In the genomic region with DNA sequence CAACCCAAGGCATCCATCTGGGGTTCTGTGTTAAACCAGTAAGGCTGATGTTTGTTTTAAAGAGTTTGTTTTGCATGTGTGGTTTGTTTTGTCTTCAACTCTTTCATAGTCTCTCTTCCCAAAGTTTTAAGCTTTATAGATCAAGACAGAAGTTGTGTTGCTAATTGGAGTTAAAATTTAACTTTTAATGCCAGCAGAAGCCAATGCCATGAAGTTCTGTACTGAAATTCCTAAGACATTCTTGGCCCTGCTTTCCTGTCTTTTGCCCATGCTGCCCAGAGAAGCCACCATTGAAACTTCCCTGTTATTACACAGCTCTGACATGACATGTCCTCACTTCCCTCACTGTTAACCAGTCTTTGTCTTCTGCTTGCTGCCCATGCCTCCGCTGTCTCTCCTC, we compare ENCODE assay signal across 33 mouse cellular contexts. TPM values are rescaled to one million over a fixed set of nuclear protein-coding genes. Genes with fewer than 3 reads are reported as not detected.
DNase-seq lines count a peak whose midpoint lies in the region; ATAC-seq and TF ChIP-seq lines count a peak whose summit lies in the region.
"Had no signal": no experiment of that assay in that cellular context is flagged by ENCODE, and none has a peak within 500 bp of the region (broad histone marks: within the 10 kb centered on the region; RNA-seq: fewer than 3 reads in every experiment).

No protein-coding gene starts in this region.

- H3K27me3 ChIP-seq in kidney, embryonic 16.5 days (ENCODE audit: insufficient read depth, low read length), result no peaks in the 10 kb centered on the region
- H3K27me3 ChIP-seq in Patski, result no peaks in the 10 kb centered on the region
- H3K27me3 ChIP-seq: embryonic facial prominence, embryonic 12.5 days; embryonic facial prominence, embryonic 15.5 days; heart, embryonic 13.5 days; hindbrain, embryonic 15.5 days had no signal

- peak; percentile 54 for DNase-seq in kidney, adult 9 months
- no peak for DNase-seq in Patski (ENCODE audit: low read depth, low spot score)
- DNase-seq in gastrocnemius, postnatal 14 days, result no peak
- DNase-seq in spleen, adult 12 weeks (ENCODE audit: low spot score), result no peak
- DNase-seq: adrenal gland, adult 2 months; adrenal gland, postnatal 14 days; cerebellum, adult 18-20 months; forebrain, postnatal 0 days; gastrocnemius, adult 2 months; gastrocnemius, postnatal 25 days; heart, adult 2 months; heart, postnatal 14 days; heart, postnatal 4 days had no signal

- H3K4me2 ChIP-seq in kidney, embryonic 16.5 days (replicated peaks; ENCODE audit: low read depth, low read length), result no peak overlapping the region
- H3K4me2 ChIP-seq: embryonic facial prominence, embryonic 12.5 days; embryonic facial prominence, embryonic 15.5 days; heart, embryonic 13.5 days; hindbrain, embryonic 15.5 days had no signal

- H3K4me3 ChIP-seq in kidney, embryonic 16.5 days (ENCODE audit: low read length), result no peak overlapping the region
- H3K4me3 ChIP-seq in brown adipose tissue, adult 24 weeks (ENCODE audit: insufficient read depth, low read depth, low read length), result no peak overlapping the region
- H3K4me3 ChIP-seq: embryonic facial prominence, embryonic 12.5 days; embryonic facial prominence, embryonic 15.5 days; gastrocnemius, adult 2 months; heart, adult 2 months; heart, embryonic 10.5 days; heart, embryonic 13.5 days; hindbrain, embryonic 15.5 days had no signal

- ATAC-seq in kidney, embryonic 16.5 days (ENCODE audit: low FRiP score, low TSS enrichment), result no peak
- ATAC-seq in Patski, result peak; percentile 66
- peak; percentile 47; the same call in 1 of the 2 replicates for ATAC-seq in megakaryocyte progenitor cell, adult 5-6 weeks (replicated peaks; ENCODE audit: poor library complexity)
- ATAC-seq: CD4-positive, CD25-positive, alpha-beta regulatory T cell, adult 4 months; forebrain, embryonic 14.5 days; forebrain, postnatal 0 days had no signal

- no peak overlapping the region for H3K9ac ChIP-seq in kidney, embryonic 16.5 days (replicated peaks; ENCODE audit: low read length)
- H3K9ac ChIP-seq: embryonic facial prominence, embryonic 12.5 days; embryonic facial prominence, embryonic 15.5 days; forebrain, postnatal 0 days; heart, embryonic 13.5 days; hindbrain, embryonic 15.5 days had no signal

- intact Hi-C loops in gastrocnemius, postnatal 14 days (cut with DNase I; ENCODE audit: low total_unique reads), result no loop called here

- WGBS in kidney, embryonic 16.5 days, result 96% methylated on average over 1 of the region's 1 CpGs

- CTCF ChIA-PET in Patski (lab: Charles Lee), result interaction anchor here (0.7 to 3.2 kb wide), 8 partner anchors 14 to 68 kb away, joined by 3 to 29 read pairs (median 4); no protein-coding TSS in a partner anchor

- 0 out of 2 replicates have a peak, but pooled peaks cover 18% of the 10 kb centered on the region for H3K4me1 ChIP-seq in kidney, embryonic 16.5 days (ENCODE audit: insufficient read depth, low read length)
- peaks cover 10% of the 10 kb centered on the region for H3K4me1 ChIP-seq in brown adipose tissue, adult 24 weeks (ENCODE audit: control insufficient read depth, insufficient read depth, insufficient read length, low read length)
- H3K4me1 ChIP-seq: embryonic facial prominence, embryonic 15.5 days had no signal

- no peak for TF ChIP-seq CTCF in Patski (IDR thresholded peaks at IDR 0.05)

- POLR2A ChIA-PET in Patski (lab: Charles Lee), result interaction anchor here (0.7 to 1.0 kb wide), 2 partner anchors 16 to 60 kb away, joined by 3 to 5 read pairs; no protein-coding TSS in a partner anchor

- in situ Hi-C loops in Patski (cut with MboI; ENCODE audit: low pct_unique_long_range_greater_than_20kb), result loop anchor here (5.0 kb wide), 1 partner anchor 33 kb away; a partner anchor contains a TSS

- no peak overlapping the region; the same call in 1 of the 2 replicates for H3K27ac ChIP-seq in kidney, embryonic 16.5 days (ENCODE audit: low read length)
- peak overlapping the region; percentile 49 for H3K27ac ChIP-seq in brown adipose tissue, adult 24 weeks (replicated peaks; ENCODE audit: low read depth, low read length)
- H3K27ac ChIP-seq: embryonic facial prominence, embryonic 12.5 days; embryonic facial prominence, embryonic 15.5 days; gastrocnemius, adult 2 months; heart, adult 2 months; heart, embryonic 10.5 days; heart, embryonic 13.5 days; hindbrain, embryonic 15.5 days had no signal

- H3K36me3 ChIP-seq in kidney, embryonic 16.5 days (ENCODE audit: insufficient read depth, low read length), result peaks cover 5% of the 10 kb centered on the region; the same call in 1 of the 2 replicates

- no peaks in the 10 kb centered on the region for H3K9me3 ChIP-seq in kidney, embryonic 16.5 days (ENCODE audit: low read length)
- H3K9me3 ChIP-seq: embryonic facial prominence, embryonic 12.5 days; embryonic facial prominence, embryonic 15.5 days; heart, embryonic 10.5 days; heart, embryonic 13.5 days; hindbrain, embryonic 15.5 days had no signal

RNA-seq across cellular contexts. Expression of a gene that starts 30.7 kb away (rescaled TPM):
- 11.9 and 12.2 TPM in 2 replicates for polyA plus RNA-seq in kidney, embryonic 16.5 days (2015; fragmentation: Nextera tagmentation; extraction: Ambion mirVana)
- 47.3 TPM for polyA plus RNA-seq in Patski (2021)
- 6.5 and 6.6 TPM in 2 replicates for polyA plus RNA-seq in brown adipose tissue, adult 24 weeks (2012; ENCODE audit: insufficient read depth, insufficient read length, missing spikeins)
- total RNA-seq in megakaryocyte progenitor cell, adult 5-6 weeks (2015), result 13.2 and 16.9 TPM in 2 replicates
- 19.8 and 22.8 TPM in 2 replicates for total RNA-seq in megakaryocyte progenitor cell, adult 5-6 weeks (2017)
- 1 to 10 TPM; 7.0 to 9.5 TPM for total RNA-seq in gastrocnemius, postnatal 14 days (2021)

RNA-seq across cellular contexts. Expression of a gene that starts 43.7 kb away (rescaled TPM):
- not detected in 2 replicates for polyA plus RNA-seq in kidney, embryonic 16.5 days (2015; fragmentation: Nextera tagmentation; extraction: Ambion mirVana)
- polyA plus RNA-seq in Patski (2021), result not detected
- polyA plus RNA-seq in brown adipose tissue, adult 24 weeks (2012; ENCODE audit: insufficient read depth, insufficient read length, missing spikeins), result not detected in 2 replicates
- not detected in 2 replicates for total RNA-seq in megakaryocyte progenitor cell, adult 5-6 weeks (2015)
- total RNA-seq in megakaryocyte progenitor cell, adult 5-6 weeks (2017), result not detected in 2 replicates
- not detected for total RNA-seq in gastrocnemius, postnatal 14 days (2021)
- total RNA-seq: adrenal gland, adult 2 months; adrenal gland, postnatal 14 days; adrenal gland, postnatal 4 days; common myeloid progenitor, adult 5-6 weeks; ES-E14; forebrain, postnatal 0 days; gastrocnemius, adult 2 months; gastrocnemius, postnatal 25 days; heart, adult 2 months; heart, postnatal 14 days; heart, postnatal 4 days had no signal
- polyA plus RNA-seq: adrenal gland, adult 2 months; brain, embryonic 14.5 days; C2C12; CD4-positive, CD25-positive, alpha-beta regulatory T cell, adult 4 months; embryonic facial prominence, embryonic 12.5 days; embryonic facial prominence, embryonic 15.5 days; forebrain, embryonic 11.5 days; forebrain, embryonic 14.5 days; forebrain, postnatal 0 days; frontal cortex, adult 2 months; heart, adult 2 months; heart, embryonic 10.5 days; heart, embryonic 13.5 days; heart, embryonic 16.5 days; hindbrain, embryonic 11.5 days; hindbrain, embryonic 15.5 days; intestine, embryonic 14.5 days had no signal
